Mouse (Mus musculus) bone marrow macrophage, adult 2 months (primary cell): Measurements from ENCODE around the gene Aldh16a1. TPM values are rescaled to one million over a fixed set of nuclear protein-coding genes. Genes with fewer than 3 reads are reported as not detected.

Experiments used
- H3K27ac ChIP-seq: 2 replicates; pipeline ENCODE4 v1.5.1; 2012; ENCODE audit warnings: low read depth, low read length; ENCODE audit not compliant: insufficient read depth
- H3K4me1 ChIP-seq: 2 replicates; pipeline ENCODE4 v1.6.1; 2012; ENCODE audit warnings: low read length; ENCODE audit not compliant: control insufficient read depth, insufficient read depth
- H3K4me3 ChIP-seq: 2 replicates; pipeline ENCODE4 v1.5.1; 2012; ENCODE audit warnings: mild to moderate bottlenecking, low read length, moderate library complexity; ENCODE audit not compliant: insufficient read depth
- CTCF ChIP-seq: IDR thresholded peaks from 2 replicates; pipeline ENCODE4 v1.5.1; 2012; ENCODE audit warnings: low read depth, mild to moderate bottlenecking, low read length, moderate library complexity
- POLR2A ChIP-seq: IDR thresholded peaks from 2 replicates; pipeline ENCODE4 v1.6.1; 2012; ENCODE audit warnings: mild to moderate bottlenecking, low read depth, low read length, borderline replicate concordance
- polyA plus RNA-seq: library from polyadenylated mRNA; stranded (reverse); fragments of >200 nt; gene quantifications from 2 replicates; pipeline ENCODE4 v1.2.4, GENCODE M21; 2012; ENCODE audit not compliant: missing spikeins, insufficient read depth, insufficient read length

Gene Aldh16a1
- polyA plus RNA-seq, 1 experiment = 89.0 TPM

DNA sequence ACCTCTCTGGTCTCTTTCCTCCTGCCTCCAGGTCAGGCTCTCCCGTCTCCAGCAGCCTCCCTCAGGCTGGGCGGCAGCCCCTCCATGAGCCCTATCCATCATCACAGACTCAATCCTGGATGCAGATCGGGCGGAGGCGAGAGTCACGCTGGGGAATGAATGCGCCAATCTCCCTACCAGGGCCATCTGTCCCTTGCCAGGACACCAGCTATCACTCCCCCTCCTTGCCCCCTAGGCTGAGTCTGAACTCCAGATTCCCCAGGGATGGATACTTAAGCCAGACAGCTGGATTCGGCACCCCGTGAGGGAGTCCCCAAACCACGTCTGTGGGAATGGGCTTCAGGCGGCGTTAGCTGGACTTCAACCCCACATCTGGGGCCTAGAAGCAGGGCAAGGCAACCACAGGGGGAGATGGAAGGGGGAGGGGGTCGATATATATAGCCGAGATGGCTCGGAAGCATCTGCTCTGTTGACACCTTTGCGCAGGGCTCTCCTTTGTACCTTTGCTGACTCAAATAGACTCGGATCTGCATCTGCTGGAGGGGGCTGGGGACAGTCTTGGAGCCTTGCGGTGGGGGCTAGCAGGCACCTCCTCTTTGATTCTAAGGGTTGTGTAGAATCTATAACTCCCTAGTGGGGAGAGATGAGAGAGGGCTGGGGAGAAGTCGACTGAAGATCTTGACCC lies 13.5 kb upstream of the Aldh16a1 start:
- Histone ChIP-seq H3K4me3 (no peak overlapping the region), H3K4me1 (no peaks in the 10 kb centered on the region), H3K27ac (no peak overlapping the region)
- TF ChIP-seq CTCF (no peak), POLR2A (no peak)

DNA sequence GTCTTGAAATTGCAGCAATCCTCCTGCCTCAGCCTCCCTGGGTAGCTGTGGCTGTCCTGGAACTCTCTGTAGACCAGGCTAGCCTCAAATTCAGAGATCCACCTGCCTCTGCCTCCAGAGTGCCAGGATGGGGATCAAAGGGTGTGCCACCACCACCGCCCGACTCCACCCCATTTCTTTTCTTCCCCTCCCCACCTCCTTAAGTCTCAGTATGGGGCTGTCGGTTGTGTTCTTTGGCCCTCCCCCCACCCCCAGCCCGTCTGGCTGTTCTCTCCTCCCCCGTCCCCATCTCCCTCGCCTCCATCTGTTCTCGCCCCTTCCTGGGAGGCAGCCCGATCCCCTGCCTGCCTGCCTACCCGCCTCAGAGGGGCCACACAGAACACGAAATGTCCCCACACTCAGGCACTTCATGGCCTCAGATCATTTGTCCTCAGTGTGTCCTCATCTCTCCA lies 12.6 kb upstream of the Aldh16a1 start:
- Histone ChIP-seq H3K4me3 (no peak overlapping the region), H3K4me1 (no peaks in the 10 kb centered on the region), H3K27ac (no peak overlapping the region)
- no peak for TF ChIP-seq CTCF
- no peak for TF ChIP-seq POLR2A

DNA sequence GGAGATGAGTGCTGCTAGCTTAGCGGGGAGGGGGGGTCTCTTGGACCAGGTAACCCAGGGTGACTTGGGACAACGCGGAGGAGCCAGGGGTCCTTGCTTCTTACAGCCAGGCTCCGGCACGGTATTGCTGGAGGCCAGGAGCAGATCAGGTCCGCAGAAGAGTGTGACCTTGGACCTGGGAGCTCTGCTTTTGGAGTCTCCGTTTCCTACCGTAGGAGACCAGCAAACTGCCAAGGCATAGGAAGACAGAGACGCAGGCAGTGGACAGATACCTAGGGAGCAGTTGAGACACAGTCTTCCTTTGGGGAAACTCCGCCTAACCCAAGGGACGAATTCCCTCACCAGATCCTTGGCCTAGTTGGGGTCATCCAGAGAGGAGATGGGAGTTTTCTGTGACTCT lies 11.3 kb upstream of the Aldh16a1 start:
- H3K27ac ChIP-seq = no peak overlapping the region
- no peaks in the 10 kb centered on the region for H3K4me1 ChIP-seq
- H3K4me3 ChIP-seq = no peak overlapping the region
- TF ChIP-seq POLR2A = no peak
- no peak for TF ChIP-seq CTCF

DNA sequence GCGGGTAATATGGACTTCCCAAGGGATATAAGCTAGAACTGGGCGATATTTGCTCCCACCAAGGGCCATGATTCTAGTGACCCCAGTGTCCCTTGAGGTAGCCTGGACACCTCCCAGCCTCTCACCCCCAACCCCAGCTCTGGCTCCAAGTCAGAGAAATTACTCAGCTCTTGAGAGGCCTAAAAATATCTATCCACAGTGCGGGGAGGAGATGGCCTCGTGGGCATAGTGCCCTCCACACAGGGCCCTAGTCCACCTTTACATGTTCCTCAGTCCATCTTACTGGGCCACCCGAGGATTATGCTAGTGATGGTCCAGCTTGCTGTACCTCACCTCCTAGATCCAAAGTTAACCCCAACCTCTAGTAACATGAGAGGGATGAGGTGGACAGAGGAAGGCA lies 10.4 kb upstream of the Aldh16a1 start:
- Histone ChIP-seq H3K4me1 (no peaks in the 10 kb centered on the region), H3K4me3 (no peak overlapping the region), H3K27ac (no peak overlapping the region)
- no peak for TF ChIP-seq CTCF
- no peak for TF ChIP-seq POLR2A

DNA sequence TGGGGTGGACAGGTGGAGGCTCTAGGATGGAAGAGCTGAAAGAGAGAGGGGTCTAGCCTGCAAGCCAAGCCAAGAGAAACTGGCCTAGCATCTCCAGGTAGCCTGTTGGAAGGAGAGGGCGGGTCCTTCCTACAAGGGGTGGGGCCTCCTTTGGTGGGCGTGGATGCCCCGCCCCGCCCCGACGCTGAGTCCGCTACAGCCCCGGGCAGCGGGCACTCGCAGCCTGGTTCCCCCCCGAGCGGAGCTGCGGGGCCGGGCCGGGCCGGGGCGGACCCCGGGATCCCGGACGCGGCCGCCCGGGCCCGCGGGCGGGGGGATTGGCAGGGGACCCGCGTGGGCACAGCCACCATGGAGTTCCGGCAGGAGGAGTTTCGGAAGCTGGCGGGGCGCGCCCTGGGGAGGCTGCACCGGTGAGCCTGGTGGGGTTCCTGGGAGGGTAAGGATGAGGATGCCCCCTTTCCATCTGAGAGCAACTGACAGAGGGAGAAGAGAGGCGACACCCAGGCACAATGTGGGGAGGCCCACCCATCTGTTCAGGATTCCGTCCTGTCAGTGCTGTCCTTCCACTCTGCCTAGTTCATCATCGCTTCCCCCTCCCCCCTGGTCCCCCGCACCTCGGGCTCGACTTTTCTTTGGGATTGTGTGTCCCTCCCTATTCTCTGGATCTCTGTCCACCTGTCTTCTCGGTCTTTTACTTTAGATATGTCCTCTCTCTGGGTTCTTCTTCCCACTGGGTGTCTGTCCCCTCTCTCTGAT lies 9.5 kb upstream of the Aldh16a1 start, which contains the start of gene Slc17a7:
Gene Slc17a7 (plus strand): TSS at position 215 of the 756 bp plus-strand sequence.
- 0 out of 2 replicates have a peak within 1 kb of the TSS, but pooled peaks have one; percentile 6 for H3K4me3 ChIP-seq
- TF ChIP-seq CTCF = no peak
- no peak for TF ChIP-seq POLR2A
- H3K27ac ChIP-seq = no peak within 1 kb of the TSS

DNA sequence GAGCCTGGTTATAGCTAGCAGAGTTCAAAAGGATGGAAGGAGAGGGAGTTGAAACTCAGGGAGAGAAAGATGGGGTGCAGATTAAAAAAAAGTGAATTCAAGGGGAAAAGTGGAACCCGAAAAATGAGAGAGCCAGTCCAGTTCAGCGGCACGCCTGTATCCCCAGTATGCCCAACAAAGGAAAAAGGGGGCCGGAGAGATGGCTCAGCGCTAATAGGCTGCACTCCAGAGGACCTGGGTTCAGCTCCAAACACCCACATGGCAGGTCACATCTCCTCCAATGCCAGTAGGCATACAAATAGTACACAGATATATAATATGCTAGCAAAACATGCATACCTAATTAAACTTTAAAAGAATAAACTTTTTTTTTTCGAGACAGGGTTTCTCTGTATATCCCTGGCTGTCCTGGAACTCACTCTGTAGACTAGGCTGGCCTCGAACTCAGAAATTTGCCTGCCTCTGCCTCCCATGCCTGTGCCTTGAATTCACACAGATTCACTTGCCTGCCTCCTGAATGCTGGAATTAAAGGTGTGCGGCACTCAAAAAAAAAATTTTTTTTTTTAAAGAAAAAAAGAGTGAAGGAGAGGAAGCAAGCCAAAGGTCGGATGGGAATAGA lies 8.7 kb upstream of the Aldh16a1 start:
- Histone ChIP-seq H3K4me3 (no peak overlapping the region), H3K27ac (no peak overlapping the region), H3K4me1 (no peaks in the 10 kb centered on the region)
- no peak for TF ChIP-seq CTCF
- no peak for TF ChIP-seq POLR2A

More for the DNA sequence above, 9.5 kb upstream of the Aldh16a1 start, which contains the start of gene Slc17a7:
- no peaks in the 10 kb centered on the region for H3K4me1 ChIP-seq

DNA sequence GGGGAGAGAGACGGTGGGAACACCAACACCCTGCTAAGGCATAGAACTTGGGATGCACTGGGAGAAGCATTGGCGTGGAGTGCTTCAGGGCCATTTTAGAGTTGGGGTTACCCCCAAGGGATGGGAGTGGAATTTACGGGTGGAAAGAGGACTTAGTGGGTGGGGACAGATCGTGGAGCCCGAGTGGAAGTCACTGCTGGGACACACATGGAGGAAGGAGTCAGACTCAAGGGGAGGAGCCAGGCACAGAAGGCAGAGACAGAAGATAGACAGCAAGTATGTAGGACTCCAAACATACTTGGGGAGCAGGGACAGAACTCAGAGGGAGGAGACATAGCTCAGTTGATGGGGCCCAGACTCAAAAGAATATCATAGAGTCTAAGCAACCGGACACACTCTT lies 8.2 kb upstream of the Aldh16a1 start:
- Histone ChIP-seq H3K4me1 (no peaks in the 10 kb centered on the region), H3K27ac (no peak overlapping the region), H3K4me3 (peak overlapping the region; percentile 51)
- TF ChIP-seq POLR2A (no peak), CTCF (no peak; the same call in 1 of the 2 replicates)

DNA sequence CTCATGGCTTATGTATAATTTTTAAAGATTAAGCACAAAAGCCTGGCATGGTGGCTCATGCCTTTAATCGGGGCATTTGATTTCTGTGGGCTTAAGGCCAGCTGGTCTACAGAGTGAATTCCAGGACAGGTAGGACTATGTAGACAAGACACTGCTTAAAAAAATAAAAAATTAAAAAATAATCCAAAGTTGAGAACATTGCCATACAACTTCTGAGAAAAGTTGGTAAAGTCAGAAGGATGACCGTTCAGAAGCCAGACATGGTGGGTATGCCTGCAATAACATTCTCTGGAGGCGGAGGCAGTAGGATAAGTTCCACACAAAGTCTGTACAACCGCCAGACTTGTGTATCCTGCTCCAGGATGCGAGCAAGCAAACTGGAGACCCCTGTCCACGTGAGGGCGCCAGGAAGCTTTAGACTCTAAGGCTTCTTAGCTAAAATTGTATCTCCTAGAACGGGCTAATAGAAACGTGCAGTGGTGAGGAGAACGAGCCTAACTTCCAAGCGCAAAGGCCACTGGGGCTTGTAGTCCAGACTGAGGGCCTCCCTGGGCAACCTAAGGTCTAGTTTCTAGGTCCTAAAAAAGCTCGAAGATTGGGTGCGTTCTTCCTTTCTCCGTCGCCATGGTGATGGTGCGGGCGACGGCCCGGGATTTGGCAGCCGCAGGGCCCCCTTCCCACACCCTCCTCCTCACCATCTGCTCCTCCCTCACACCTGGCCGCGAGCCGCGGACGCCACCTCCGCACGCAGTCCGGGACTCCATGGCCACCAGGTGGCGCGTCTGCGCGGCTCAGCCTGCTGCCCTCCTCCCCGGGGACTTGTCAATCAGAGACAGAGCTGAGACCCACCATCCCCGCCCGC lies 7.5 kb upstream of the Aldh16a1 start:
- H3K4me3 ChIP-seq = peak overlapping the region; percentile 51

DNA sequence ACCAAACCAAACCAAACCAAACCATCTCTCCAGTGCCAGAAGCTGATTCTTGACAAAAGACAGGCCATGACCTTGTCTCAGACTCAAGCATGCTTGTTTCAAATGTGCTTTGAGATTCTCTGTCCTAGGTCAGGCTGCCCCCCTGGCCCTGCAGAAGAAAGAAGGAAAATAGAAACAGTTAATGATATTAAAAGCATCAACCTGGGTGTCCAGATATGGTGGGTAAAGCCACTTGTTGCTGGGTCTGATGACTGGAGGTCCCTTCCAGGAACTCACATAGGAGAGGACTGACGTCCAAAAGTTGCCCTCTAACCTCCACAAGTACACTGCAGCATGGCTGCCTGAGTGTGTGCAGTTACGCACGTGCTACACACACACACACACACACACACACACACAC lies 6.5 kb upstream of the Aldh16a1 start:
- Histone ChIP-seq H3K4me3 (no peak overlapping the region), H3K27ac (no peak overlapping the region), H3K4me1 (no peaks in the 10 kb centered on the region)
- TF ChIP-seq POLR2A = no peak
- TF ChIP-seq CTCF = no peak

More for the DNA sequence above, 7.5 kb upstream of the Aldh16a1 start:
- TF ChIP-seq CTCF = peak; percentile 80
- no peak for TF ChIP-seq POLR2A
- Histone ChIP-seq H3K4me1 (no peaks in the 10 kb centered on the region), H3K27ac (no peak overlapping the region)
